Mouse (Mus musculus) stomach, postnatal 0 days (tissue): Measurements from ENCODE around the gene Pin1.

Experiments used
- CTCF ChIP-seq: IDR thresholded peaks from 2 replicates; pipeline ENCODE4 v1.5.1; 2016; ENCODE audit warnings: antibody characterized with exemption, low read depth, mild to moderate bottlenecking, moderate library complexity
- EP300 ChIP-seq: optimal IDR thresholded peaks from 2 replicates; pipeline ENCODE3; 2016; ENCODE audit warnings: antibody characterized with exemption

GRCm38 (mm10) chr9:20607100-20607974 is 44.6 kb upstream of the Pin1 start:
- TF ChIP-seq CTCF (no peak), EP300 (no peak)
